Mouse (Mus musculus) 3T3-L1 (cell line): ENCODE data around the gene Map3k7cl.
A peak's percentile ranks its signal among the peaks of the same experiment; 100 is the strongest.

Experiments used
- DNase-seq: peaks from one replicate; pipeline ENCODE4 v3.0.0-alpha.2; 2015; ENCODE audit warnings: low read depth, low spot score

Gene Map3k7cl

GRCm38 (mm10) chr16:87635841-87636240 lies 82.7 kb downstream of the Map3k7cl start:
- peak; percentile 93 for DNase-seq

DNA sequence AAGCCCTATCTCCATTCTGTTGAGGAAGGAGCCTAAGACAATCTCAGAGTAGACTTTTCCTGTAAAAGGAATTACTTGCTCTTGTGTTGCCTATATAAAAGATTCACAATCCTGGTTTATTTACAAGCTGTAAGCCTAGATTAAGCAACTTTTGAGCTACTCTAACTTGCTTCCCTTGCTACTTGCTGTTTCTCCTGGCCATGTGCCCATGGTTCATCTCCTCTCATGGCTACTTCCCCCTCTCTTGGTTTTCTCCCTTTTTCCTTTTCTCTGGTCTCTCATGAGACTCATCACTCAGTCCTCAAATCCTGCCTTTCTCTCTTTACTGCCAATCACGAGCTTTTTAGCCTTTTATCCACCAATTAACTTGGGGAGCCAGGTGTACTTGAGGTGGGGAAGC lies 85.0 kb downstream of the Map3k7cl start:
- no peak for DNase-seq

DNA sequence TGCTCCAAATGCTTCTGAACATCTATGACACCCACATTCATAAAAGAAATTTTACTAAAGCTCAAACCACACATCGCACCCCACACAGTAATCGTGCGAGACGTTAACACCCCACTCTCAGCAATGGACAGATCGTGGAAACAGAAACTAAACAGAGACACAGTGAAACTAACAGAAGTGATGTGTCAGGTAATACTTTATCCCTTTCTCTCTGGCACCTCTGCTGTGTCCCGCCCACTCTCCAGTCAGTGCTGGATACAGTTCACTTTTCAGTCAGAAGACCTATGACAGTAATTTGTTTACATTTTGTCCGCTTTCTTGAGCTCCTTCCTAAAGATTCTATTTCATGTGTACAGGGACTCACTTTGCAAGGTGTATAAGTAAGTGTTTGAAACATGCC lies 89.1 kb downstream of the Map3k7cl start:
- no peak for DNase-seq

GRCm38 (mm10) chr16:87644111-87644770 lies 91.1 kb downstream of the Map3k7cl start:
- no peak for DNase-seq
